Mouse (Mus musculus) granulocyte monocyte progenitor cell, adult 5-6 weeks (primary cell): ENCODE data around the gene Fgd6. TPM values are rescaled to one million over a fixed set of nuclear protein-coding genes. Genes with fewer than 3 reads are reported as not detected.

Experiments
- ATAC-seq: replicated peaks from 2 replicates; pipeline ENCODE4 v1.8.0; 2016; ENCODE audit warnings: mild to moderate bottlenecking, moderate TSS enrichment, inconsistent platforms; ENCODE audit not compliant: poor library complexity, severe bottlenecking
- total RNA-seq, 2 experiments: library from RNA; stranded (forward) in 1 of 2; stranded (reverse) in 1 of 2; fragments of 200-712, 200-1000 nt in 1 of 2; fragments of >200 nt in 1 of 2; fragmentation: Nextera tagmentation in 1 of 2; gene quantifications; 2 replicates each; pipeline ENCODE4 v1.2.3; 2014 to 2017

Gene Fgd6
- total RNA-seq, 2 experiments from 2014 or later = 0.05 to 0.77 TPM

DNA sequence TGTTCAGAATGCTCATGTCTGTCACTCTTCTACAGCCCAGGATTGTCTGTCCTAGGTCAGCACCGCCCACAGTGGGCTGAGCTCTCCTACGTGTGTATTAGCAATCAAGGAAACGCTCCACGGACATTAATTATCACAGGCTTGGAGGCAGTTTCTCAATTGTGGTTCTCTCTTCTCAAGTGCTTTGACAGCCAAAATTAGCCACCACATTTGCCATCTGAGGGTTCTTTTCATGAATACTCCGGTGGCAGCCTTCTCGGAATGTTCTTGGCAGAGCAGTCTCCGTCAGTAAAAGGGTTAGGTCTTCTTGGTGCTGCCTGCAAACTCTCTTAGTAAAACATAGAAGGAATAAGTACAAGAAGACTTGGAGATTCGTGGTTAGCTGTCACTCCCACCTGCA is 50.5 kb downstream of the Fgd6 start:
- no peak for ATAC-seq

GRCm38 (mm10) chr10:94087367-94088077 is 51.7 kb downstream of the Fgd6 start:
- ATAC-seq = no peak

- no peak for ATAC-seq
Measured at GRCm38 (mm10) chr10:94090032-94090431, 54.2 kb downstream of the Fgd6 start.

DNA sequence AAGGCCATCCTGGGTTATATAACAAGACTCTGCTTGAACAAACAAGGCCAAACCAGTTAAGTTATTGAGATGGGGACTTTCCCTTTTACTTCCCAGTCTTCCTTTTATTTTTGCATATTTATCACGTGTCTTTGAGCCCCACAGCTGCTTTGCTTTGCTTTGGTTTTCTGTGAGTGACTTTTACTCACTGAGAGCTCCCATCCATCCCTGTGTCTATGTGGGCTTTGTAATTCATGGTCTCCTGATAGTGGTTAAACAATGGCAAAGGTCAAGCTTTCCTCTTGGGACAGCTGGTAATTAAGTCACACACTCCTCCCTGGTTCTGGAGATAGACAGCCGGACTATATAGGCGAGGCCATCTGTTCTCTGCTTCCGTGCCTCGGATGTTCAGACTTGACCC is 57.7 kb downstream of the Fgd6 start:
- no peak for ATAC-seq

DNA sequence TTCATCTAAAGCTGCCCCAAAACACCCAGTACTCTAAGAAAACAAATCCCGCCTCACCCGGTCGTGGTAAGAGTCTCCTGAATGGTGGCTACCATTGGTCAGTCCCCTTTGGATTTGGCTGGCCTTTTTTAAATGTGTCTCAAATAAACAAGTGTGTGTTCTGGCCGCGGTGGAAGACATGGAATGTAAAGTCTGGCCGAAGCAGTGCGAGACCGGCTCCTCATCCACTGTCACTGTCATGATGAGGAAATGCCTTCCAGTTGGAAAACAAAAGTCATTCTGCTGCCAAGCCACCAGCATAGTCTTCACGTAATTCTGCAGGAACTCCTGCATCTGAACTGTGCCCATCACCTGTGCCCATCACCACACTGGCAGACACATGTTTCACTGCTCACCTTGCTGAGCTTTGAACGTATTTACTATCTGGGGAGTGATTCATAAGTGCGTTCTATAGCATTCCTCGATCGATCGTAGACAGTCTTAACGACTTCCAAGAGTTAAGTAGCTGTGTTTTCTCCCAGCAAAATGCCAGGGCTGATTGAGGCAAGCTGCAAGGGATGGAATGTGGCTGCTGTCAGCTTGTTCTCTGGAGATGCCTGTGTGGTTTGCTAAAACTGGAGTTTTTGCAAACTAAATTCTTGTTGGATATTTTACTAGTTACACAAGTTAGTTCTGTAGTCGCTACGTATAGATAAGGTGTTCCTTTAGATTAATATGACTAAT is 60.1 kb downstream of the Fgd6 start:
- no peak for ATAC-seq

GRCm38 (mm10) chr10:94097081-94097845 is 61.5 kb downstream of the Fgd6 start:
- peak; percentile 33; the same call in 1 of the 2 replicates for ATAC-seq

GRCm38 (mm10) chr10:94098100-94098499 is 62.3 kb downstream of the Fgd6 start:
- peak; percentile 98 for ATAC-seq

- ATAC-seq = peak; percentile 78
Measured at GRCm38 (mm10) chr10:94105498-94105897, 69.7 kb downstream of the Fgd6 start.

- peak; percentile 86 for ATAC-seq
Measured at GRCm38 (mm10) chr10:94107168-94107567, 71.4 kb downstream of the Fgd6 start.

- no peak for ATAC-seq
Measured at GRCm38 (mm10) chr10:94107607-94108006, 71.8 kb downstream of the Fgd6 start.

DNA sequence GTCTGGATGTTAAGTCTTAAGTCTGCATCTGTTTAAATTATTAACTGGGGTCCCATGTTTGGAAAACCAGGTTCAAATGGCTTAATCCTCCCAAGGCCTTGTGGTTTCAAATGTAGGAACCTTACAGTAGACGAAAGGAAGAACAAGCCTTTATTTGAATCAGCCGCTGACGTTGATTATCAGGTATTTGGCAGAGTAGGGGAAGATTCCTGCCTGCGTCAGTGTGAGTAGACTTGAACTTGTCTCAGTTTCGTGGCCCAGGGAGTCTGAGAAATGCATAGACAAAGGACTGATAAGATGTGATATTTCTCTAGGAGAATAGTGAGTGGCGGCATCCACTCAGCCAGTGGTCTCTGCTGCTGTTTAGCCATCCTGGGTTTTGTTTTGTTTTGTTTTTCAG is 73.0 kb downstream of the Fgd6 start:
- ATAC-seq = no peak

DNA sequence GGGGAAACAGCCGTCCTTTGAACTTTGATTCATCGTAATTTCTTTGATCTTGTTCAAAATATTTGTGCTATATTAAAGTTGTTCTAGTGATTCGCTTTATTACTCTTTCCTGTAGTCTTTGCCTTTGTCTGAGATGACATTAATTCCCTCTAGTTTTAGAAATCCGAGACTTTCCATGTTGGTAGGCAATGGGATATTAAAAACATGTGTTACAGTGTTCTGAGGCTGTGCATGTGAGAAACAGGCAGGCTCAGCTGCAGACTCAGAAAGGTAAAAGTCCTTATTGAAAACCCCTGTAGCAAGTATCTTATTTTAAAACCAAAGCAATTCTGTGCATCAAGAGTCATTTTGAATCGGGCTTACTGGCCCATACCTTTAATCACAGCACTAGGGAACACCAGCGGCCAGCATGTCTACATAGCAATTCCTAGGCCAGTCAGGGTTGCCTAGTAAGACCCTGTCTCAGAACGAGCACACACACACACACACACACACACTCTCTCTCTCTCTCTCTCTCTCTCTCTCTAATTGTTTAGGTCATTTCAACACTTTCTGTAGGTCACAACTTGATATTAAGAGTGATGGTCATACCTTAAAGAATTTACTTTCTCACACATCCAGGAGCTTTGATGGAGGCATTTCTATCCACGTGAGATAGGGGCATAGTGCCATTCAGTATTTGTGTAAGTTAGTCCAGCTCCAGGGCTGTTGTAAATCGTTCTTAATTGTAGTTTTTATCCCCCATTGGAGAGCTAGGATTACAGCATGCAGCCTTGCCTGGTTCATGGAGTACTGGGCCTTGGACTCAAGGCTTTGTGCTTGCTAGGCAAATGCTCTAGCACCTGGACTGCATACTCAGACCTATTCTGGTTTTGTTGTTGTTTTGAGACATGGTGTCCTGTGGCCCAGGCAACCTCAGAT is 75.3 kb downstream of the Fgd6 start:
- ATAC-seq = no peak

DNA sequence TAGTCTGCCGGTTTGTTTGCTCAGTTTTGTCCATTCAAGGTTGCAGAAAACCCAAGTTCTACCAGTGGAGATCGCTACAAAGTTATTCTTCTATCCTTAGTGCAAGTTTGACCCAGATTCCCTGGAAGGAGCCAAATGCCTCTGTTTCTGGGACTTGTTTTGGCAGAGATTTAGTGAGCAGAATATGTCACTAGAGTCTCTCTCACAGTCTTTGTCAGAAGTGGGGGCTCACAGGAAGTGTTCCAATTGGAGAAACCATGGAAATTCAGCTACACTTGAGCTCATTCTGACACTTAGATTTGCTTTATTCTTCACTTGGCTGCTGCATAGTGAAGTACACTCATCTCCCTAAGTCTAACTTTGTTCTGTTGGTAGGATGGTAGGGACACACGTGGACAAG is 76.4 kb downstream of the Fgd6 start:
- ATAC-seq = no peak

DNA sequence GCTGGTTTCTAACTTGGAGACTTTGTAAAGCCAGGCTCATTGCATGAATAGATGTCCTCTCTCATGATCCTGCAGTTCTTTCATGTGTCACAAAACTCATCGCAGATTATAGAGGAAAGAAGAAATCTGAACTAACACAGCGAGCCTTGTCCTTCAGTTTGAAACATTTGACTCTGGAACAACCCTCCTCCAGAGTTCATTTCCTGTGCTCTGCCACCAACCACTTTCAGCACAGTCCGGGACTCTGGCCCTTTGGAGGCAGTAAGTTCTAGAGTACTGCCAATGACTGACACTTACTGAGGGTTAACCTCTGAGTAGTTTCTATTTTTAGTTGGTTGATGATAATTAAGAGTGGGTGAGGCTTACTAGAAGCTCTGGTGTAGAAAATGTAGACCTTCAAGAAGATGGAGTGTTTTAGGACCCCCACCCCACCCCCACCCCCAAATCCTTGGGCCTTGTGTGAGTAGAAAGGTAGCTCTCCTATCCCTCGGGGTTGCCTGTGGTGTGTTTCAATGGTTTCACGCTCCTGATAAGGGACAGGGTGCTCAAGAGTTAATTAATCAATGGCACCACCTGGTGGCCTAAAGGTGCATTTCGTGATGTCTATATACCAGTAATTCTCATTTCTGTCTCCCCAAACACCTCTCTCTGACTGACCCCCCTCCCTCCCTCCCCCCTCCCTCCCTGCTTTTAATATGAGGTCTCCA is 80.2 kb downstream of the Fgd6 start:
- peak; percentile 97 for ATAC-seq

- no peak for ATAC-seq
Measured at GRCm38 (mm10) chr10:94116781-94117340, 81.1 kb downstream of the Fgd6 start.

GRCm38 (mm10) chr10:94117916-94118315 is 82.1 kb downstream of the Fgd6 start:
- no peak for ATAC-seq

DNA sequence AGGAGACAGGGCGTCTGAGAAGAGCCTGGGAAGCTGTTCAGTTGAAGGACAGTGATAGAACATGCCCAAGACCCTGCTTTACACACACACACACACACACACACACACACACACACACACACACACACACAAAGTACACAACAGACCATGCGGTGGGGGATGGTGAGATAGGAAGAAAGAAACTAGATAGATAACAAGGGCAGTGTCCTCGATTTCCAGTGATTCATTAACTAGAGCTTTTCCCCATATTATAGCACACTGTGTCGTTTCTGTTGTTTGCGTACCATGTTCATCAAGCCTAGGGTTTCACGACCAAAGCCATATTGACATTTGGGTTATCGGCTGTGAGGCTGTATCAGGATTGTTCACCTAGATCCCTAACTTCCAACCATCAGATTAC is 83.2 kb downstream of the Fgd6 start:
- no peak for ATAC-seq

DNA sequence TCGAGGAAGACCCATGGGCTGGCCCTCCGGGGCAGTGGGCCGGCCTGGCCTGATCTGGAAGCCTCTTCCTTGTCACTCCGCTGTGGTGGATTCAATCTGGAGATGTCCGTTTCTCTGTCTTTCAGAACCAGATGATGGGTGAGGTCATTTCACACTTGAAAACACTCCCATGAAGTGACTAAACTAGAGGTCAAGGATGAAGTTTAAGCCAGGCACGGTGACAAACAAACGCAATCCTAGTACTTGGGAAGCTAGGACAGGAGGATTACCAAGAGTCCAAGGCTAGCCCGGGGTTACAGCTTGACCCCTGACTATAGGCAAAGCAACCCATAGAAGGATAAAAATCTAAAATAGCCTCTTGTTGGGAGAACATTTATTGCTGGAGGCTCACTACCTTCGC is 84.9 kb downstream of the Fgd6 start:
- no peak for ATAC-seq

- peak; percentile 86 for ATAC-seq
Measured at GRCm38 (mm10) chr10:94122595-94122994, 86.8 kb downstream of the Fgd6 start.
